Mouse (Mus musculus) forelimb bud, embryonic 11.5 days (tissue): ENCODE results near the gene Lingo2.
A peak's percentile ranks its signal among the peaks of the same experiment; 100 is the strongest.

Experiments
- DNase-seq: peaks from one replicate; pipeline ENCODE4 v3.0.0-alpha.2; 2012; ENCODE audit warnings: low read depth, low spot score

Gene Lingo2

DNA sequence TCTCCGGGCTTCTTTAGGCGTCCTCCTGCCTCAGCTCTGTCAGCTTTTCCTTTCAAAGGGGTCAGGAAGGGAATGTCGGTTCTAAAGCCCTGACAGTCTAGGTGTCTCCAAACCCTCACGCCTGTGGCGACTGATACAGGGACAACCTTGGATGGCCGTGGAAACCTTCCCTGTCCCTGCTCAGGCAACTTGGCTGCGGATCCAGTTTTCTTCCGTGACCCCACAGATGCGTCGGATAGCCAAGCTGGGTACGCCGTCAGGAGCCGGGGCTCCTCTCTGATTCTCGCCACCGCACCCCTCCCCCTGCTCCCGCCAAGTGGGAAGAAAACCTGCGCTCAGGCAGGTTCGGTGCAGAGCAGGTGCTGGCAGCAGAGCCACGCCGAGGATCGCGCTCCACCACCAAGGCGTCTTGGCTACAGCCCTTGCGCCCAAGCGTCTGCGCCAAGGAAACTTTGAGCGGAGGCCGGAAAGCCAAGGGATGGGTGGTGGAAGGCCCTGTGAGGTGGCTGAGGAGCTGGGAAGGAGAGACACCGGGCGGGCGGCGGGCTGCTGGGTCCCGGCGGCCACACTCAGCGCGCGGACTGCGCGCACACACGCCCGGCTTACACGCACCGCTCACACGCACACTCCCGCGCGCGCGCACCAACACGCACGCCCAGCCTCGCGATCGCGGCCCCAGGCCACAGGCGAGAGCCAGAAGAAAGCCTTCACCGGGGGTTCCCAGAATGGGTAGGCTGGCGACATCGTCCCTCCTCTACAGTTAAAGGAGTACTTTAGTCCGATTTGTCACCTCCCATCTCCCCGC lies at the start of gene Lingo2:
Gene Lingo2 (minus strand): TSS at position 598 of the 805 bp plus-strand sequence.
- DNase-seq, result peak; percentile 25

DNA sequence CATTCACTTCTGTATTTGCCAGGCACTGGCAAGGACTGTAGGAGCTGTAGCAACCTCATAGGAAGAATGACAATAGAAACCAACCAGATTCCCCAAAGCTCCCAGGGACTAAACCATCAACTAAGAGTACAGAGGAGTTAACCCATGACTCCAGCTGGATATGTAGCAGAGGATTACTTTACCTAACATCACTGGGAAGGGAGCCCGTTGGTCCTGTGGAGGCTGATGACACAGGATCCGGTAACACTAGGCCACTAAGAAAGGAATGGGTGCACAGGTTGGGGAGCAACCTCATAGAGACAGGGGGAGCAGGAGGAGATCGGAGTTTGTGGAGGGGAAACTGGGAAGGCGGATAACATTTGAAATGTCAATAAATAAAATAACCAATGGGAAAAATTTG lies 21.8 kb upstream of the Lingo2 start:
- no peak for DNase-seq

DNA sequence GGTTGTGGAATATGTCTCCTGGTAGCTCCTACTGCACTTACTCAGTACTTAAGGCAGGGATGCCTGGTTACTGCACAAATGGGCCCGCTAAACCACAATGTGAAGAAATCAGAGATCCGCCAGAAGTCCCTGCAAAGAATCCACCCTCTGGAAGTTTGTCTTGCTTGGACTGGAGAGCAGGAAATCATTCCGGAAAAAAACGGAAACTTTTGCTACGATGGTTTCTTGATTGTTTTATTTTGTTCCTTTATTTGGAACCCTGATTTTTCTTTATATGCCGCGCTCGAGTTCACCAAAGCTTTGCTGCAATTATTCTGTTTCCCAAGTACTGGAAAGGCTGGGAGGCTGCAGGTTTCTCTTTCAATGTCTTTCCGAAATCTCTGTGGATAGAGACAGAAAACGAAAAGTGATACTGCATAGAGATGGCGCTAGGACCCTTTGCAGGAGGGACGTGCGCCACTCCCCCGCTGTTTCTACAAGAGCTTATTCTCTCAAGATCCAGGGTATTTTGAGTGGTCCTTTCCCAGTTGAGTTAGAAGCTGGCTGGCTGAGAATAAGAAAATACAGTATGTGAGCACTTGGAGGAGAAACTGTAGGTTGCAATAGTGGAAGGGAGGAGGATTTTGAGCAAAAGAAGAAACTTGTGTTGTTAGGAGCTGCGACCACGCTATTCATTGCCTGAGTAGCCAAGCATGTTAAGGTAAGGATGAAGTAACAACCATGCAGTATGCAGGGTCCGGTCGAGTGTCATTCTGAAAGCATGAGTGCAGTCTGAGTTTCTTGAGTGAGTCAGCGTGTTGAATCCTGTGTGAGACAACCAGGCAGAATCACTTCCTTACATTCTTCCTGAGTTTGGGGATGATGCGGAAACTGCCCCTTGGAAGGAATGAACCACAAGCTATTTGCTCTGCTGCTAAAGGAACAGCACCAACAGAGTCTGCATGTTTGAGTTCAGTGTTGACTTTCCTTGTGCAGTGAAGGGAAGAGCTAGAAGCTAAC lies 1.2 kb upstream of the Lingo2 start:
- peak; percentile 9 for DNase-seq

DNA sequence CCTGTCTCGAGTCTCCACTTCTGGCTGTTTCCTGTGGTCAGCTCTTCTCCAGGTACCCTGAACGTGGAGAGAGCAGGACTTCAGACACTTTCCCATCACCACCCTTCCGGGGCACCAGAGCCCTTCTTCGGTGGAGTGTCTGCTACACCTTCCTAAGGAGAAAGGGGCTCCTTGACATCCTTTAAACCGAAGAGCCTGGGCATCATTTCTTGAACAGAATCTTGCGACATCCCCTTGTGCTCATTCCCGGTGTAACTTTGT lies 338 bp upstream of the Lingo2 start:
- DNase-seq, result peak; percentile 24

DNA sequence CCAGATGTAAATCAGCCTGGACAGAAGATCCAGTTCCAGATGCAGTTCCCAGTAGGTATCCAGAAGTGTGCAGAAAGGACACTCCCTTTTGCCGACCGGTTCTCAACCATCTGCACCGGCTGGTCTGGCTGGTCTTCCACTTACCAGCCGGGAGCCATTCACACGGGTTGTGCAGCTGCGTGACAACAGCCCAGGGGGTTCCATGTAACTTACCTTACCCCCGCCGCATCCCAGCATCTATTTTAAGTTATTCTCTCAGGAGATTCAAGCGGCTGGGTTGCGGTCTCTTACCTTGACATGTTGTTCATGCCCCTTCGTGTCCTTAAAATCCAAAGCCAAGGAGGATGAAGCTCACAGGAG lies 777 bp downstream of the Lingo2 start:
- DNase-seq, result no peak

DNA sequence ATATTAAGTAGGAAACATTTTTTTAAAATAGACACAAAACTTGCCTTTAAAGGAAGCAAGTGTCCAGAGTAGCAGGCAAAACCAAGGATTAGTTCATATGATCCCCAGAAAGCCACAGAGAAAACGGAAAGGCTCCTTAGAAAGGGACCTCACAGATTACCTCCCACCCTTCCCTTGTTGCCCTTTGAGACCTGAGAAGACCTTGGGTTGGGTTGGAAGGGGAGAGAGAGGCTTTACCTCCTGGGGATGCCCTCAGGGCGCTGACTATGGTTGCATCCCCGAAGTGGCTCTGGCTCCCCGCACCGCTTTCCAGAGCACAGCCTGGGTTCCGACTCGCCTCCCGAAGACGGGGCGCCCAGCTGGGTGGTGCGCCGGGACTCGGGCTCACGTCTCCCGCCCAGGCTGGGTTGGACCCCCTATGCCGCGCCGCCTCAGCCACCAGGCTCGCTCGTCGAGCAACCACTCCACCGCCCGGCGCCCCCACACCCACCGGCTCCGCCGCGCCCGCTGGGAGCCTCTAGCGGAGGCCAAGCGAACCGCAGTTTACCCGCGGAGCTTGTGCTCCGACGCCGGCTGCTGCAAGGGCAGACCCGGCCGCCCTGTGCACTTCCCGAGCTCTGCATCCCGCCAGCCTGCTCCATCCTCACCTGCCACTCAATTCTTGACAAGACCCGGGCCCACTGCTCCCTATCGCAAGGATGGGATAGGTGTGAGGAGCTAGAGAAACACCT lies 1.4 kb downstream of the Lingo2 start:
- DNase-seq, result peak; percentile 75

DNA sequence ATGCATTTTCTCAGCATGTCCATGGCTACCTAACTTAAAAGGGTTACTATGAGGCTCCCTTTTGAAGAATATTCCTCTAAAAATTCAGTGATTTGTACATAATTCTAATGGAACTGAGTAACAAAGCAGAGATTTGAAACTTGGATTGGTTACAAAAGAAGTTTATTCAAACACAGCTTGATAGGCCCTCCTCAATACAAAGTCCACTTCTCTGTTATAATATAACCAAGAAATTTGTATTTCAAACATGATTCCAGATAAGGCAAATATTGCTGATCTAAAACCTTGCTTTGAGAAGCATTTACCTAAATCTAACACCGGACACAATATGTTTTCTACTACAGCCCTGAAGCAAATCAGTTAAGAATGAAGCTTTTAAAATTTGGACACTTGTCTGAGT lies 60.7 kb downstream of the Lingo2 start:
- DNase-seq, result no peak

DNA sequence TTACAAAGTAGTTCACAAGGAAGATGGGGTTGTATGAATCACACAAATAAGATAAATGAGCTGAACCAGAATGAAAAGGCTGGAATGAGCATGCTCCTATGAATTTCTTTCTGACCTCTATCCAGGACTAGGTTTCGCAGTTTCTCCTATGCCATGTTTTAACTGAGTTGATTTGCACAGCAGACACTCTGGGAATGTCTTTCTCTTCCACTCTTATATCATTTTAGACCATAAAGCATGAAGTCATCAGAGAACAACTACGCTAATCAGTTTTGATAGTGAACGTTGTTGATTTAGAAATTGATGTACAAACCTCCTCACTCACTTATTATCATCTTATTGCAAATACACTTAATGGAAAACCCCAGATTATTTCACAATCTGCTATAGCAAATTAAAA lies 61.2 kb downstream of the Lingo2 start:
- DNase-seq, result no peak

DNA sequence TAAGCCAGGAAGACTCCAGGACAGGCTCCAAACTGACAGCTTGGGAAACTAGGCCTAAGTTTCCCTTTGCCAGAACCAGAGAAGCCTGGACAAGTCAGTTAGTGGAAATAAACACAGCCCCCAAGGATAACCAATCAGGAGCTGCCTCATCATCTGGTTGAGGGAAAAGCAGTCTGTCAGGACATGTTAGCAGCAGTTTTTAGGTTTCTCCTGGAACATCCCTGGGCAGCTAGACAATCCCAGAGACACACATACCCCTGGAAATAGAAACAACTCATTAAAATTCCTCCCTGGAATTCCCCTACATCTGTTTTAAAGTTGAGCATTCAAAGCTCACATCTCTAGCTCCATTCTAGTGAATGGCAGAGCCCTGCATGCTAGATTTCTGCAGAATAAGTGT lies 76.8 kb downstream of the Lingo2 start:
- DNase-seq, result no peak

DNA sequence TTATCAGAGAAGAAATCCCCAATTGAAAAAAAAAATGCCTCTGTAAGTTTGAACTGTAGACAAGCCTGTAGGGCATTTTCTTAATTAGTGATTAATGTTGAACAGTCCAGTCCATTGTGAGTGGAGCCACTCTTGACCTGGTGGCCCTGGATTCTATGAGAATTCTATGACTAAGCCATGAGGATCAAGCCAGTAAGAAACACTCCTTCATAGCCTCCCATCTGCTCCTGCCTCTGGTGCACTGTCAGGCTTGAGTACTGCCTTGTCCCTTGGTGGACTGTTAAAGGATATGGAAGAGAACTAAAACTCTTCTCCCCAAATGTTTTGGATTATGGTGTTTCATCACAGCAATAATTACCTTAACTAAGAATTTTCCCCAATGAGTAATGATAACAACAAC lies 126.6 kb downstream of the Lingo2 start:
- DNase-seq, result no peak

DNA sequence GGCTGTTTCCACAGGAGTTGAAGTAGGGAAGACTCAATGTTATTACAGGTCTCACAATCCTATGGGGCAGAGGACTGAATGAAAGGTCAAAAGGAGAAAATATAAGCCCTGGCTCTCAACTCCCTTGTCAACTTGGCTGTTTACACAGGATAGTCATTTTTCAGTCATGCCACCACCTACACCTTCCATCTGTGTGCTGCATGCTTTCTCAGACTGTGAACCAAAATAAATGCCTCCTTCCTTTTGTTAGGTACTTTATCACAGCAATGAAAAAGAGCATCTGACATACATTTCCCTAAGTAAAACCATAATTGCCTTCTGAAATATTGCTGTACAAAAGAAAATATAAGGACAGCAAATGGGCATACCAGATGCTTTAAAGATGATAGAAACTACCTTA lies 129.6 kb downstream of the Lingo2 start:
- no peak for DNase-seq

DNA sequence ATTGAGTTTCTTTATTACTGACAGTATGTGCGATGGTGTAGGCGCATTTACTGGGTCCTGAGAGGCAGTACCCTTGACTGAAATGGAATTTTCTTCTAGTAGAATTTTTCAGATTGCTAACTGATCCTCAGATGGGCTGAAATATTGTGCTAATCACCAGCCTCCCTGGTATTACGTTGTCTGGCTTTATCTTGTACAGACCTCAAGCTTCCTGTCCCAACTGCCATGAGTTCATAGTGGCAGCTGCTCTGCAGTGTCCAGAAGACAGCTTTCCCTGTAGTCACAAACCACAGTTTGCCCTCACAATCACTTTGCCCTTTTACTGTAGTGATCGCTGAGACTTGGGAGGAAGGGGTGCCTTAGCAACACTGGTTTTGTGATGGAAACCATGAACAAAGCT lies 176.5 kb downstream of the Lingo2 start:
- no peak for DNase-seq

DNA sequence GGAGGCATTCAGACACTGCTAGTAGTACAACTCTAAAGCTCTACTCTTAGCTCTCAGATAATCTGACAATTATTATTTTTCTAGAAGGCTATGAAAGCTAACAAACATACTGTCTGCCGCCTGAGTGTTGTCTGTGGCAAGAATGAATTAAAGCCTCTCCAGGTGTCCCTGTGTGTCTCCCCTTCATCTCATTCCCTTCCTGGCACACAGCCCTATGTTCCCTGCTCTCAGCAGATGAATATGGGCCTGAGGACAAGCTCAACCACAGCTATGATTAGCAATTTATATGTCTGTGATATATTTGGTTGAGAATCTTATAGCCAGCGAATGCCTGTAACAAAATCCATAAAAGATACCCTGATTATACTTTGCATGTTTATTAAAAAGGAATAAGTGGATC lies 220.9 kb downstream of the Lingo2 start:
- DNase-seq, result no peak

DNA sequence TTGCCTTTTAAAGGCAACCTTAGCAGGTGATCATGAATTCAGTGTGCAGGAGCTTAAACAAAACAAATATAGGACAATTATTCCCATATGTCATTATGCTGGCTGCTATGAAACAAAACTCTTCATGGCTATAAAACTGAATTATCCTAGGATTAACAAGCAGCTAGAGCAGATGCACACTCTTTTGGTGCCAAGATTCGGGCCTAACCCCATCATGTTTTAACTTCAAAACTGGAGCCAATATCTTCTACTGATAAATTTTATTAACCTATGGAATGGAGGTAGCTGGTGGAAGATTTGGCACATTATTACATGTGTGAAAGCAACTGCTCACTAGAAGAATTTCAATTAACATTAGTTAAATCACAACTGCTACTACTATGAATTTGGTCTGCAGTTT lies 235.1 kb downstream of the Lingo2 start:
- no peak for DNase-seq

DNA sequence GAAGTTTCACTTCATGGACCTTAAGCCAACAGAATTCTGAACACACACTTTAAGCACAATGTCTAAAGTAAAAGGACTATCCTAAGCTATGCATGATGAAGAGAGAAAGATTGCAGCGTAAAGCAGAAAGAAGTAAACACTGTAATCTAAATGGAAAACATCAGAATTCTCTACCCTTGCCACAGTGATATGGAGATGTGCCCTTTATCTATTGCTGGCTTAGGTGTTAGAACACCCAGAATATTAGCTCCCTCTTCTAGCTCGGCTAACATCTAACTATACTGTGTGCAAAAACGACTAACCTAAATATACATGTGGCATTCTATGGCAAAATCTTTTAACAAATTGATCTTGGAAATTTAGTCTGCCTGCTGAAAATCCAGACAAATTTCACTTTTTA lies 252.7 kb downstream of the Lingo2 start:
- DNase-seq, result no peak

DNA sequence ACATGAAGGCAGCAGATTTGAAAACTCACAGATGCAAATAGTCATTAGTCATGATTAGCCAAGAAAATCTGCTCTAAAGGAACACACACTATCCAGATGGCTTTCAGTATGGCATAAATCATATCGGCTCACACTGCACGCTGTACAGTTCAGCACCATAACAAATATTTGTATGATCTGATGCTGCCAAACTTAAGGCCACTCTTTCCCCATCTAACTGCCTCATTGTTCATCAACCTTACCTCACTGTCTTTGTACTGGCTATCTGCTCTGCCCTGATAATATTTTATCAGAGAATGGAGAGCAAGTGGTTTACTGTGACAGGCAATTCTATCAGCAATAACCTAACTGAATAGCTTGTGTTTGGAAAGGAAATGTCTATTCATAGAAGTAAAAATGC lies 254.7 kb downstream of the Lingo2 start:
- DNase-seq, result no peak

DNA sequence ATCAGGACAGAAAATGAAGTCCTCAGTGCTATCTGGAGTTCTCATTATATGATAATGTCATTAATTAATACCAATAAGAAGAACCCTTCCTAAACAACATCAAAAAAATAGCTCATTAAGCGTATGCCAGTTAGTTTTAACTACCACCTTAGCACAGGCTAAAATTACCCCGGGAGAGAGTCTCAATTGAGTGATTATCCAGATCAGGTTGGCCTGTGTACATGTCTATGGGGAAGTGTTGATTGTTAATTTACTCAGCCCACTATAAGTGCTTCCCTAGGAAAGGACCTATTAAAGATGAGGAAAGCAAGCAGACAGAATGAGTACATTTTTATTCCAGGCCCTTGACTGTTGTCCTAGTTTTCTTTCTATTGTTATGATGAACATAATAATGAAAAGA lies 291.6 kb downstream of the Lingo2 start:
- DNase-seq, result no peak

DNA sequence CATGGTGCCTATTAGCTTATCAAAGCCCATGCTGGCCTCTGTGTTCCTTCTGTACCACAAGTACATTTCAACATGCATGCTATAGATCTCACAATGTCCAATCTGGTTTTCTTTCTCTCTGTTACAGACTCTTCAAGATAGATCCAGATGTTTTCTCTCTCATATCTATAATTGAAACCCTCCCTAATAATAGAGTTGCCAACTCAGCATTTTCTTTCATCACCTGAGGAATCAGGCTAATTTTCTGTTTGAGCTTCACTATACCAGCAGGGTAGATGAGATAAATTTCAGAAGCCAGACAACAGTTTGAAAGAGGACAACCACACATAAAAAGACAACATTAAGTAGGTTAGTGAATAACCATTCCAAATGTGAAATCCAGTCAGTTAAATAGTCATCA lies 303.8 kb downstream of the Lingo2 start:
- no peak for DNase-seq

DNA sequence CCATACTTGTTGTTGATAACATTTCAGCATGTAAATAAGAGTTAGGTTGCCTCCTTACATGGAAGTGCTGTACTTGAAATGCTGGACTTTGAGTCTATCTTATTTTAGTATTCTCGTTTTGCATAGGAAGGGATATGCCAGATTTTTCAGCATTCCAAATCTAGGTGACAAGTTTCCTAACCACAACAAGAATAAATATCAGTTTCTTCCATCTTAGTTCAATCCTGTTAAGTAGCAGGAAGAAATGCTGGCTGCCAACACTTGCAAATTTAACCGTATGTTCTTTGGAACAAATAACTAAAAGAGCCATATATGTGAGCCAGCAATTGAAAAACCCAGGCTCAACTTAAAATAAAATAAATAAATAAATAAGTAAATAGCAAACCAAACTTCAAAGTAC lies 315.9 kb downstream of the Lingo2 start:
- no peak for DNase-seq

DNA sequence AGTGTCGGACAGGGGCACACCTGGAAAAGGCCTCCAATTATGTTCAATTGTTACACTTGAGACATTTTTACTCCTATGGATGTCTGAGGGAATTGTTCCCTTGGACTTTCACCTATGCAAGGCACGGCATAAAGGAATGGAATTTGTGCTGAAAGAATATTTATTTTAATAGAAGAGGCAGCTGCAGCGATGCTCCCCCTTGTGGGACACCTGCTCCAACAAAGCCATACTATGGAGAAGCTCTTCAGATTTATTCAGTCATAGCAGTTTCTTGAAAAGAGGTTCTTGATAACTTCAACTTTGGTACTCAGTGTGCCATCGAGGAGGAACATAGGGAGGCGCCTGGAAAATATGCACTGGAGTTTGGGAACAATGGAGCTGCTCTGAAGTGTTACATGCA lies 374.7 kb downstream of the Lingo2 start:
- DNase-seq, result no peak

DNA sequence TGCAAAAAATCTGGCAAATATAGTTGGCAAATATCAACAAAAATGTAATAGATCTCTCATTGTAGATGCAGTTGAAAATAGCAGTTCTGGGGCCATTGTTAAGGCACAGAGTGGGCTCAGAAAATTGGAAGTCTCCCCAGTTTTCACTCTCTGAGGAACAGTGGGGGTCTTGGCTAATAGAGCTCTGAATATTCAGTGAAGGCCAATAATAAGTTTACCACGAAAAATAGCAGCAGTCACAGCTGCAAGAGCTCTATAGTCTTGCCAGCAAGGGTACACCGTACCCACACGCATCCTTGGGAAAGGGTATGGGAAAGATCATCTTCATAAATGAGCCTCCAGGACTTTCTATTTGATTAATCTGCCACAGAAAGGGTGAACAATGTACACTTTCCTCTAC lies 375.3 kb downstream of the Lingo2 start:
- no peak for DNase-seq

DNA sequence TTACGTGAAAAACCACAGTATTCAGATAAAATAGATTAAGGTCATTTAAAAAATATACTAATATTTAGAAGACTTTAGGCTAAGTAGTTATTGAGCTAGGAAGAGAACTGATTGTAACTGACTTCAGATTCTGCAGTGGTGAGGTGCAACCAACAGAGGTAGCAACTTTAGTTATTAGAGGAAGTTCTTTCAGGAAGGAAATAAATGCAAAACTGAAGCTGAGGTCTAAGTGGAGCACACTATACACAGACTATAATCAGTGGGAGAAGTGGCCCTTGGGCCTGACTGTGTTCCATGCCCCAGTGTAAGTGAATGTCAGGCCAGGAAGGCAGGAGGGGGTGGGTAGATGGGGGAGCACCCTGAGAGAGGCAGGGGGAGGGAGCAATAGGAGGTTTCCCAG lies 385.0 kb downstream of the Lingo2 start:
- DNase-seq, result no peak
